Mouse (Mus musculus): ENCODE measurements around the gene Hes2. TPM values are rescaled to one million over a fixed set of nuclear protein-coding genes. Genes with fewer than 3 reads are reported as not detected.

Gene Hes2
- polyA plus RNA-seq, 1 experiment from 2014 or later: not detected

DNA sequence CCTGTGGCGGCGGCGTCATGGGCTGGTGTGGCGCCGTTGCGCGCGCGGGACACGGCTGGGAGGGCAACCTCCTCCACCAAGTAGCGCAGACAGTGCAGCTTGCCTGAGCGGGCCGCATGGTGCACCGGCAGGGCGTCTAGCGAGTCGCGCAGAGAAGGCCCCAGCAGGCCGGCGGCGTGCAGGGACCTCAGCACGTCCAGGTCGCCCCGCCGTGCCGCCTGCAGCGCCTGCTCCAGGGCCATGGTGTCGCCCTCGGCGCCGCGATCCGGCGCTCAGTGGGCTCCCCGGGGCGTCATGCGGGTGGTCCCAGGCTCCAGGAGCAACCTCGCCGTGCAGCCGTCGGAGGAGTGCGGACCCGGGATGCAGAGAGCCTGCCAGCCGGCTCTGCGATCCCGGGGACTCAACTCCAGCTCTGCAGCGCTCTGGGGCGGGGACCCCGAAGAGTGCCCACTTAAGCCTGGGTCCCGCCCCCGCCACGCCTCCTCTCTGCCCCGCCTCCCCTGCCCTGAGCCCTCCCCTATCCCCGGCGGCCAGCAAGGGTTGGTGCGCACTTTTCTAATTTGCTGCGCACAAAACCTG is 6.6 kb upstream of the Hes2 start, which contains the start of gene Espn:
Gene Espn, minus strand, starts transcription at position 406 of the 579 bp plus-strand sequence.
- 0 out of 2 replicates have a peak within 1 kb of the TSS, but pooled peaks have one; percentile 5 for H3K9ac ChIP-seq (ENCODE audit: low read length)
- WGBS: under 1% methylated on average over 53 of the region's 57 CpGs
- H3K4me2 ChIP-seq (ENCODE audit: low read length): peak within 1 kb of the TSS; percentile 45
- peaks cover 8% of the 10 kb centered on the region; the same call in 1 of the 2 replicates for H3K4me1 ChIP-seq (ENCODE audit: control insufficient read depth, insufficient read depth, low read length)
- no peaks in the 10 kb centered on the region for H3K9me3 ChIP-seq (replicated peaks; ENCODE audit: control insufficient read depth, low read length)
- DNase-seq (ENCODE audit: low spot score) (peak; percentile 64), ATAC-seq (peak; percentile 72)
- H3K27ac ChIP-seq (ENCODE audit: low read depth, low read length): no peak within 1 kb of the TSS
- H3K27me3 ChIP-seq (replicated peaks; ENCODE audit: control insufficient read depth, insufficient read depth, low read length): peaks cover 46% of the 10 kb centered on the region
- no peaks in the 10 kb centered on the region for H3K36me3 ChIP-seq (ENCODE audit: control insufficient read depth, insufficient read depth, low read length)
- H3K4me3 ChIP-seq (ENCODE audit: low read depth, low read length): peak within 1 kb of the TSS; percentile 22

DNA sequence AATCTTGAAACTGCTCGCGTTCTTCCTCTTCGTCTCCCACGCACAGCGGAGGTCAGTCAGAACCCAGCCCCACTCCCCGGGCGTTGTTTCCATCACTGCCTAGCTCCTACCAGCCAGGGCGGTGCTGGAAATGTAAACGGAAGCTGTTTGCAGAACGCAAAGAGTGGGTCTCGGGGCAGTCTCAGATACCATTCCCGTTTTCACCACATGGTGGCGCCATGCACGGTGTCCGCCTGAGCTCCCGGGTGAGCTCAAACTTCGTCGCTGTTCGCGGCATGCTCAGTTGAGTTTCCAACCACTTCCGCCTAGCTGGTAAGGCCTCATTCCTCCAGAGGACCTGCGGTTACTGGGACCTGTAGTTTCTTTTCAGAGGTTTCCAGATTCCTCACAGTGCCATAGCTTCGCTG is 4.9 kb upstream of the Hes2 start:
- Histone ChIP-seq H3K9me3 (replicated peaks; ENCODE audit: control insufficient read depth, low read length) (no peaks in the 10 kb centered on the region), H3K4me1 (ENCODE audit: control insufficient read depth, insufficient read depth, low read length) (peaks cover 12% of the 10 kb centered on the region; the same call in 1 of the 2 replicates), H3K27me3 (replicated peaks; ENCODE audit: control insufficient read depth, insufficient read depth, low read length) (peaks cover 63% of the 10 kb centered on the region), H3K9ac (ENCODE audit: low read length) (peak overlapping the region; percentile 40; the same call in 1 of the 2 replicates), H3K27ac (ENCODE audit: low read depth, low read length) (no peak overlapping the region), H3K4me2 (ENCODE audit: low read length) (peak overlapping the region; percentile 25; the same call in 1 of the 2 replicates), H3K4me3 (ENCODE audit: low read depth, low read length) (0 out of 2 replicates have a peak overlapping the region, but pooled peaks have one; percentile 4), H3K36me3 (ENCODE audit: control insufficient read depth, insufficient read depth, low read length) (no peaks in the 10 kb centered on the region)
- no peak for ATAC-seq
- WGBS: 2% methylated on average over 23 of the region's 23 CpGs
- peak; percentile 76 for DNase-seq (ENCODE audit: low spot score)

DNA sequence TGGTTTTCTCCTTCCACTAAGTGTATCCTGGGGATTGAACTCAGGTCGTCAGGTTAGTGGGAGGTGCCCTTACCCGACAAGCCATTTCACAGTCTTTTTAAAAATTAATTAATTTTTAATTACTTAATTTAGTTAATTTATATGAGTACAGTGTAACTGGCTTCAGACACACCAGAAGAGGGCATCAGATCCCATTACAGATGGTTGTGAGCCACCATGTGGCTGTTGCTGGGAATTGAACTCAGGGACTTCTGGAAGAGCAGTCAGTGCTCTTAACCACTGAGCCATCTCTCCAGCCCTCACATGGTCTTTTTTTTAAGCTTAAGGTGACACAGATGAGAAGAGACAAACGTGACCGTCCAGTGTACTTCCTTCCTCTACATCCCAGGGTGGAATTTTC is 3.6 kb upstream of the Hes2 start:
- ATAC-seq: no peak
- WGBS: 68% methylated on average over 4 of the region's 4 CpGs

DNA sequence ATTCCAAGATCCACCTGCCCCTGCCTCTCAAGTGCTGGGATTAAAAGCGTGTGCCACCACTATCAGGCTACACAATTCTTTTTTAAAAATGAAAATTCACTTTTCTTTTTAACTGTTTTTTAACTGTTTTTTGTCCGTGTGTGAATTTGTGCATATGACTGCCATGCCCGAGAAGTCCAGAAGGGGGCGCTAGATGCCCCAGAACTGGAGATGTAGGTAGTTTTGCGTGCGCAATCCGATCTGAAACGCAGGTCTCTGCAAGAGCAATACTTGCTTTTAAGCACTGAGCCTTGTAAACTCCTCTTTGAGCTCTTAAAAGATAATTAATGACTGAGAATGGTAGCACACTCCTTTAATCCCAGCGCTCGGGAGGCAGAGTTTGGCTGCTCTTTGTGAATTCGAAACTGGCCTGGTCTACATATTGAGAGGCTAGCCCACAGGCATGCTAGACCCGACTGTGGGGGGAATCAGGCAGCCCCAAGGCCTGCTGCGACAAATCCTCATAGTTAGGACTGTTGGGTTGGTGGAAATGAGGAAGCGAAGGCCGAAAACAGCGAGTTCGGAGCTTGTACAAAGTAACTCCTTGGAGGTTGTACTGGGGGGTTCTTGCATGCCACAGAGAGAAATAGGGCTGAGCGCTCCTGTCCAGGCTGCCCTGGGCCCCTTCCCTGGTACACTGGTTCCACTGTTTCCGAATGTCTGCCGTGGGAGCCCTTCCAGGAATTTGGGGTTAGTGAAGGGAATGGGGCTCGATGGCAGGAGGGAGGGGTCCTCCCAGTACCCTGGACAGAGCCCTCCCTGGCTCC is 685 bp upstream of the Hes2 start:
- H3K27ac ChIP-seq (ENCODE audit: low read depth, low read length): no peak overlapping the region
- H3K9me3 ChIP-seq (replicated peaks; ENCODE audit: control insufficient read depth, low read length): no peaks in the 10 kb centered on the region
- H3K36me3 ChIP-seq (ENCODE audit: control insufficient read depth, insufficient read depth, low read length): no peaks in the 10 kb centered on the region
- DNase-seq (ENCODE audit: low spot score) (peak; percentile 52), ATAC-seq (no peak)
- 14% methylated on average over 21 of the region's 21 CpGs for WGBS
- no peak overlapping the region for H3K9ac ChIP-seq (ENCODE audit: low read length)
- 0 out of 2 replicates have a peak overlapping the region, but pooled peaks have one; percentile 14 for H3K4me2 ChIP-seq (ENCODE audit: low read length)
- peaks cover 9% of the 10 kb centered on the region; the same call in 1 of the 2 replicates for H3K4me1 ChIP-seq (ENCODE audit: control insufficient read depth, insufficient read depth, low read length)
- peaks cover 67% of the 10 kb centered on the region for H3K27me3 ChIP-seq (replicated peaks; ENCODE audit: control insufficient read depth, insufficient read depth, low read length)
- no peak overlapping the region for H3K4me3 ChIP-seq (ENCODE audit: low read depth, low read length)

More for the DNA sequence above, 3.6 kb upstream of the Hes2 start:
- peaks cover 70% of the 10 kb centered on the region for H3K27me3 ChIP-seq (replicated peaks; ENCODE audit: control insufficient read depth, insufficient read depth, low read length)
- DNase-seq (ENCODE audit: low spot score): no peak
- no peak overlapping the region for H3K4me3 ChIP-seq (ENCODE audit: low read depth, low read length)
- H3K4me2 ChIP-seq (ENCODE audit: low read length): no peak overlapping the region
- no peaks in the 10 kb centered on the region for H3K9me3 ChIP-seq (replicated peaks; ENCODE audit: control insufficient read depth, low read length)
- no peaks in the 10 kb centered on the region for H3K36me3 ChIP-seq (ENCODE audit: control insufficient read depth, insufficient read depth, low read length)
- H3K9ac ChIP-seq (ENCODE audit: low read length): no peak overlapping the region
- H3K4me1 ChIP-seq (ENCODE audit: control insufficient read depth, insufficient read depth, low read length): peaks cover 12% of the 10 kb centered on the region; the same call in 1 of the 2 replicates
- no peak overlapping the region for H3K27ac ChIP-seq (ENCODE audit: low read depth, low read length)

DNA sequence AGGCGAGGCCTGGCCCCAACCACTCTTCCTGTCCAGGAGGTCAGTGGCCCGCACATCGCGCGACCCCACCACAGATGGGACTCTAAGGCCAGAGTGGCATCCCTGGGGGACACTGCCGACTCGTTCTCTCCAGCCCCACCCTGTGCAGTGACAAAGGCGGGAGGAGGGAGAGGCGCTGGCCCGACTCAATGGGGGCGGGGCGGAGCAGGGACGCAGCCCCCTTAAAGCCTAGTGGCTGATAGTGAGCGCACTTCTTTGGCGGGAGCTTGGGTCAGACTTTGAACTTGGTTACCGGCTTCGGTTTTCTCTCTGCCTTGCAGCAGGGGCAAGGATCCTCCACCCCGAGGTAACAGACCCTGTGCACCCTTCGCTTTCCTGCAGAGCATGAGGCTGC is 615 bp downstream of the Hes2 start:
- H3K4me1 ChIP-seq (ENCODE audit: control insufficient read depth, insufficient read depth, low read length): peaks cover 4% of the 10 kb centered on the region; the same call in 1 of the 2 replicates
- no peak for DNase-seq (ENCODE audit: low spot score)
- peak overlapping the region; percentile 2; the same call in 1 of the 2 replicates for H3K4me3 ChIP-seq (ENCODE audit: low read depth, low read length)
- no peaks in the 10 kb centered on the region for H3K36me3 ChIP-seq (ENCODE audit: control insufficient read depth, insufficient read depth, low read length)
- ATAC-seq: no peak
- no peaks in the 10 kb centered on the region for H3K9me3 ChIP-seq (replicated peaks; ENCODE audit: control insufficient read depth, low read length)
- no peak overlapping the region for H3K27ac ChIP-seq (ENCODE audit: low read depth, low read length)
- H3K27me3 ChIP-seq (replicated peaks; ENCODE audit: control insufficient read depth, insufficient read depth, low read length): peaks cover 56% of the 10 kb centered on the region
- 0 out of 2 replicates have a peak overlapping the region, but pooled peaks have one; percentile 20 for H3K4me2 ChIP-seq (ENCODE audit: low read length)
- 0% methylated on average over 19 of the region's 19 CpGs for WGBS
- H3K9ac ChIP-seq (ENCODE audit: low read length): no peak overlapping the region

DNA sequence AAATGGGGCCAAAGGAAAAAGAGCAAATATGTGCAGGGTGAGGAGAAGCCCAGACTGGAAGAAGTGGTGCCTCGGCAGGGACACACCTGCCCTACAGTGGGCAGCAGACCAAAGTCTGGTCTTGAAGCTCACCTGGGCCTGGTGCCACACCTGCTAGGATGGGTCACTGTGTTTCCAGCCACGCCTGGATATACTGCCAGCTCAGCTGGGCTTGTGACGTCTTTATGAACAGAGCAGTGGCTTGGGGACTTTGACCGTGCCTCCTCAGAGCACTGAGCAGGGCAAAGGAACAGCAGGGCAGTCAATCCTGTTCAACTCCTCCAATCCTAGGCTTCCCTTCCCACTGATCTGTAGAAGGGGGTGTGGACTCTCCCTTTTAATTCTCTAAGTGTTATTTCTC is 2.1 kb downstream of the Hes2 start:
- H3K9me3 ChIP-seq (replicated peaks; ENCODE audit: control insufficient read depth, low read length): no peaks in the 10 kb centered on the region
- DNase-seq (ENCODE audit: low spot score): no peak
- H3K4me2 ChIP-seq (ENCODE audit: low read length): no peak overlapping the region
- H3K36me3 ChIP-seq (ENCODE audit: control insufficient read depth, insufficient read depth, low read length): no peaks in the 10 kb centered on the region
- peaks cover 56% of the 10 kb centered on the region for H3K27me3 ChIP-seq (replicated peaks; ENCODE audit: control insufficient read depth, insufficient read depth, low read length)
- peaks cover 4% of the 10 kb centered on the region; the same call in 1 of the 2 replicates for H3K4me1 ChIP-seq (ENCODE audit: control insufficient read depth, insufficient read depth, low read length)
- H3K27ac ChIP-seq (ENCODE audit: low read depth, low read length): no peak overlapping the region
- 29% methylated on average over 4 of the region's 4 CpGs for WGBS
- H3K9ac ChIP-seq (ENCODE audit: low read length): no peak overlapping the region
- H3K4me3 ChIP-seq (ENCODE audit: low read depth, low read length): no peak overlapping the region
- no peak for ATAC-seq

DNA sequence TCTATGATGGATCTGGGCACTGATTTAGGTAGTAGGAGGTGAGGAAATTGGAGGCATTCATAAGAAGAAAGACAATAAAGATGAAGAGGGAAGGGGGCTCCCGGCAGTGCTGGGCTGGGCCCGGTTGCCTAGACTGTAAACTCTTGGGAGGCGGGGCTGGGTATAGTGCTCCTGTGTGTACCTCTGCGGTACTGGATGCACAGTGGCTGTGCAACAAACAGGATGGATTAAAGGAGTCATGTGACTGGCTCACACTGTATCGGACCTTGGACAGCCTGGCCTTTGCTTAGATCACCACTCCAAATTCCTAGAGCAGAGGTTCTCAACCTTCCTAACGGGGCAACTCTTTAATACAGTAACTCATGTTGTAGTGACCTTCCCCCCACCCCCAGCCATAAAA is 2.9 kb downstream of the Hes2 start:
- Histone ChIP-seq H3K27ac (ENCODE audit: low read depth, low read length) (no peak overlapping the region), H3K9me3 (replicated peaks; ENCODE audit: control insufficient read depth, low read length) (no peaks in the 10 kb centered on the region), H3K4me2 (ENCODE audit: low read length) (no peak overlapping the region), H3K9ac (ENCODE audit: low read length) (no peak overlapping the region), H3K36me3 (ENCODE audit: control insufficient read depth, insufficient read depth, low read length) (no peaks in the 10 kb centered on the region), H3K27me3 (replicated peaks; ENCODE audit: control insufficient read depth, insufficient read depth, low read length) (peaks cover 56% of the 10 kb centered on the region), H3K4me1 (ENCODE audit: control insufficient read depth, insufficient read depth, low read length) (peaks cover 4% of the 10 kb centered on the region; the same call in 1 of the 2 replicates), H3K4me3 (ENCODE audit: low read depth, low read length) (no peak overlapping the region)
- ATAC-seq (no peak), DNase-seq (ENCODE audit: low spot score) (no peak)
- WGBS: 70% methylated on average over 6 of the region's 6 CpGs

DNA sequence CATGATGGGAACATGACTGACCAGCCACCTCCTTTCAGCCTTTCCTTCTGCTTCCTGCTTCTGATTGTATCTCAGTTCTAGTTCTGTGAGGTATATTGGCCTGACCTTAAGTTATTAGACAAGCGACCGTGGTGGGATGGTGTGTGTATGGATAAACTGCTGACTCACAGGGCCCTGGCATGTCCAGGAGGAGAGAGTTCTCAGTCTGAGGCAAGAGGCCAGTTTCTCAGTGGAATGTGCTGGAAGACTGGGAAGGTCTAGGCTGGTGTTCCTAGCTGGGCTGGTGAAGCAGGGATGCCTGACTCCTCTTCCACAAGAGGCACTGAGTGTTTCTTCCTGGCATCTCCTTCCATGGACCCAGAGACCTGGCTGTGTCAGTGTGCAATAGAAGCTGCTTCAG is 4.1 kb downstream of the Hes2 start:
- Histone ChIP-seq H3K9ac (ENCODE audit: low read length) (no peak overlapping the region), H3K27me3 (replicated peaks; ENCODE audit: control insufficient read depth, insufficient read depth, low read length) (peaks cover 49% of the 10 kb centered on the region), H3K4me2 (ENCODE audit: low read length) (no peak overlapping the region), H3K9me3 (replicated peaks; ENCODE audit: control insufficient read depth, low read length) (no peaks in the 10 kb centered on the region), H3K36me3 (ENCODE audit: control insufficient read depth, insufficient read depth, low read length) (no peaks in the 10 kb centered on the region), H3K4me1 (ENCODE audit: control insufficient read depth, insufficient read depth, low read length) (peaks cover 4% of the 10 kb centered on the region; the same call in 1 of the 2 replicates), H3K4me3 (ENCODE audit: low read depth, low read length) (no peak overlapping the region), H3K27ac (ENCODE audit: low read depth, low read length) (no peak overlapping the region)
- ATAC-seq: no peak
- DNase-seq (ENCODE audit: low spot score): no peak
- WGBS: 95% methylated on average over 2 of the region's 2 CpGs

Data from forebrain, embryonic 14.5 days (tissue).